Mouse (Mus musculus): ENCODE data around the gene Naaladl2.

Naaladl2 gene

DNA sequence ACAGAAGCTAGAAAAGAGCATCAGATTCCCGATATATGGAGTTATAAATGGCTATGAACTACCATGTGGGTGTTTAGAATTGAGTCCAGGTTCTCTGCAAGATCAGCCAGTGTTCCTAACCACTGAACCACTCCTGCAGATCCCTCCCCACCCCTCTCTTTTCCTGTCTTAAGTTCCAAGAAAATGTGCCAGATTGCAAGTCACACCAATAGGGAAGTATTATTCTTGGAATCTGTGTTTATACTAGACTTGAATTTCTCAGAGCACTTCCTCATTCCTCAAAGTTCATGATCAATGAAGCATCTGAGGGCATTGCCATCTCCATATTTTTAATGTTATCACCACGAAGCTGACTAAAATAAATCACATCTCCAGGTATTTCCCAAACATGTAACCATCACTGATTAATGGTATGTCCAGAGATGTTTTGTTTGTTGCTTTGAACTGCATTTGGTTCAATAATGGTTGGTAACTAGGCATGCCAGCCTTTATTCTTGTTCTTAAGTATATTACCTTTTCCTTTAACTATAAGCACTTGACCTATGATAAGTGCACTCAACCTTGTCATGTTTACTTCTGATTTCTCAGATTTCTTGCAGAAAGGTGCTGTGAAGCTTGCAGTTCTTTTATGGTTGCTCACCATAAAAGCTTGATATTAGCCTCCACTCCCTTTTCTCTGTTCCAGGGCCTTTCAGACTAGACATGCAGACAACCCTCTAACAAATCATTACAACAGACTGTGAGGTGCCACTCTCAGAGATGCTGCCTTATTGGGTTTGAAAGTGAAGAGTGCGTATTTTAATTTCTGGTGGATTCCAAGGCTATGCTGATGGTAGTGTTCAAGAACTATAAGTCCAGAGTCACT is 475.8 kb downstream of the Naaladl2 start:
- DNase-seq = no peak

- DNase-seq = no peak
Measured at GRCm38 (mm10) chr3:24665408-24665807, 478.7 kb downstream of the Naaladl2 start.

DNA sequence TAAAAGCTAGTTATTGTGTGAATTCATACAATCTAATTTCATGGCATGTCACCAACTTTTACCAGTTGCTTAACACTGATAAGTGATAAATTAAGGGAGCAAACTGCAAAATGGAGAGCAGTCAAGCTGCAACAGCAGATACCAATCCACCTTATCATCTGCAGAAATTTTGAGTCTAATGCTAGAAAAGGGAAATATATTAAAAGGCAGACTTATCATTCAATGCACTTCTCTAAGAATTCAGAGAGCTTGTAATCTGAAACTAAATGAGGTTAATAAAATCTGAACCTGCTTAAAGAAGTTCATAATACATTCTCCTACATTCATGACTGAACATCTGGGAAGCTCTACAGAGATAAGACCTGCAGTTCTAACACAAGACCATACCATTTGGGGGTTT is 480.3 kb downstream of the Naaladl2 start:
- no peak for DNase-seq

DNA sequence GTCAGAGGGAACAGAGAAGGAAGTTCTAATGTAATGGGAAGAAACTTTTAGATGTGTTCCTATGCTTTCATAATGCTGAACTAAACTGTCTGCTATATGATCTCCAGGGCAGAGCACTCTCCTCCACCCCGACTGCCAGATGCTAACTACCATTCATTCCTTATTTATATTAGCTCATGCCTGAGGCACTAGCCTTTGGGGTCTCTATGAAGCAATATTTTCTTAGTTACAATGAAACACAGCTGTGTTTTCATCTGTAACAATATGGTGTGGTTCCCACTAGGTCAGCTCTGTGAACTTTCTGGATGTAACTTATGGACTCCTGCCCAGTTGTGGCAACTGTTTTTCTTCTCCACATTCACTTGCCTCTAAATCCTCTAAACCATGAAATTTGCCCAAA is 514.0 kb downstream of the Naaladl2 start:
- DNase-seq = no peak

DNA sequence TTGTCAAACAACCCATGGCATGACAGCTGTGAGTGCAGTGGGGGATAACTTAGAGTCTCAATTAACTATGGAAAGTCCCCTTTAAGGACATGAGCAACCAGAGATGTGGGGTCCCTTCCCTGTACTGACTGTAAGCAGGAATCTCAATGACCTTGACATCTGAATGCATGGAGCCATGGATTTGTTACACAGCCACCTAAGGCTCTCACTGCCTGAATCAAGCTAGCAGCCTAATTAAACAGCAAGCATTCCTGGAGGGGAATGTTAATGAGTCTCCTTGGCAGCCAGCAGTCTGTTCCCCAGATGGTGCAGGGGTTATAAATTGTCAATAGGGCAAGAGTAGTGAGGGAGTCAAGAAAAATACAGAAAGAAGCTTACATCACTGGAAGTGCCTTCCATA is 538.6 kb downstream of the Naaladl2 start:
- DNase-seq = peak; percentile 40

DNA sequence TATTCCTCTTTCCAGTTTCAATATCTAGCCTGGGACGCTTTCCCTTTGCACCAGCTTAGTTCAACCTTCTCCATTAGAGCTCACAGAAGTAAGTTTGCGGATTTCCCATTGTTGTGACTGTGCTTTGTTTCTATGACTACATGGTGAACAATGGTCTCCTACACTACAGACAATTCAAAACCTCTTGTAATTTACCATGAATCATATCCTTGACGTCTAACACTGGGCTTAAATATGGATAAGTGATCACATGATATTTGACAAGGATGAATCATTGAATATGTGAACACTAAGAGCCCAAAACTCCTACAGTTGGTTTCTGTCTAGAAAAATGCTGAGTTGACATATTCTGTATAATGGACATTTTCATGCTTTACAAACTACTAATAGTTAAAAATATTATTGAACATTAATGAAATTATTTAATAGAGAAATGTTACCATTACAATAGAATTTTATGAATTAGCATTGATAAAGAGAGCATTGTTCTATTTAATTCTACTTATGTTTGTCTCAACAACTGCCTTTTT is 539.2 kb downstream of the Naaladl2 start:
- no peak for DNase-seq

- no peak for DNase-seq
Measured at GRCm38 (mm10) chr3:24595447-24595846, 548.6 kb downstream of the Naaladl2 start.

DNA sequence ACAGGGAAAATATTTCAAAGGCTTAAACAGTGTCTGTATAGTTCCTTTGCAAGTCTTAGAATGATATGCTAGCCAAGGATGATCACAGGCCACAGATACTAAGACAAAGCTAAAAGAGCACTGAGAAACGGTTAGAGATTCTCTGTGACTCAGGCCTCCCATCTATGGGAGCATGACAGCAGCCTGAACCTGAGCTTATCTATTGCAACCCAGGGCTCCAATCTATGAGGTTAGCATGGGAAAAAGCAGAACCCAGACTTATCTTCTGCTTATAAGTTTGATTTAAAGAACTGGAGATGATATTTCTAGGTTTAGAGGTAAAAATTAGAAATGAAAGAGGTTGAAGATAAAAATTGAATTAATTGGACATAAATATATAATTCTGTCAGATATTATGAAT is 587.4 kb downstream of the Naaladl2 start:
- DNase-seq = no peak

GRCm38 (mm10) chr3:24553701-24554100 is 590.4 kb downstream of the Naaladl2 start:
- DNase-seq = no peak

DNA sequence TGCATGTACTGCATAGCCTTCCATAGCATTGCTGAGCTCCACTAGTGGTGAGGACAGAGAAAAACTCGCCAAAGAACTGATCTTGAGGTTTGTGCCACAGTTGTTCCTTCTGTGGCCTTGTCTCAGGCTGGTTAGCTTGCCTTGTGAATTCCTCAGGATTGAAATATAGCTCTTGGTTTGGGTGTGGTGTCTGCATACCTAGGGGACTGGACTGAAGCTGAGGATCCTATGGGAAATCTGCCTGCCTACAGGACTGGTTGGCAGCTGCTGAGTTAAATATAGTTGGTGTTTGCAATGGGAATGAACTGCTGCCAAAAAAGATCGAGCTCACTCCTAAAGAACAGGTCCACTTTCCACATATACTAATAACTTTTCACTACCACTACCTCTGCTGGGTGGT is 591.4 kb downstream of the Naaladl2 start:
- no peak for DNase-seq

DNA sequence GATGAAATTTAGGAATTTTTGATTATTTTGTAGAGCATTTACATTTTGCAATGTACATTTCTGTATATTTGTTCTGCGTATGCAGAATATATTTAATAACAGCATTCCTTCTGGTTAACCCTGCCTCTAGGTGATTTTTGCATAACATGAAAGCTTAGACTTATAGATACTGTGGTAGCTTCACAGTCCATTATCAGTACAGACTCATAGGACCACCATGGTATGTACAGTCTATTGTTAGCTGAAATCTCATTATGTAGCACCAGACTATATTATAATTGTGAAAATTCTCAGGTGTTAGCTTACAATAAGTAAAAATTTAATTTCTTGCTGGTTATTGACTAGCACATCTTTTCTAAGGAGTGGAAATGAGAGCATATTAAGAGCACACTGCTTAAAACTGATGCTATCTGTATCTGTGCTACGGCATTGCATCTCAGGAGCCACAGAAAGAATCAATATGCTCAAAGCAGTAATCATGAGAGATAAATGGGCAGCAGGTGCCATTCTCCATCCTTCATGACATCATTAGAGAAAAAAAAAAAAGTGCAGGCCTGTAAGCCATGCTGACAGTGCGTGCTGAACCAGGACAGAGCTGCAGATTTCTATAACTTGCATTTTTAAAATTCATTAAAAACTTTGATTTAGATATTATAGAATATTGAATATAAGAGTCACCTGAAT is 610.1 kb downstream of the Naaladl2 start:
- no peak for DNase-seq

- DNase-seq = no peak
Measured at GRCm38 (mm10) chr3:24514918-24515317, 629.1 kb downstream of the Naaladl2 start.

- no peak for DNase-seq
Measured at GRCm38 (mm10) chr3:24486456-24487112, 657.5 kb downstream of the Naaladl2 start.

DNA sequence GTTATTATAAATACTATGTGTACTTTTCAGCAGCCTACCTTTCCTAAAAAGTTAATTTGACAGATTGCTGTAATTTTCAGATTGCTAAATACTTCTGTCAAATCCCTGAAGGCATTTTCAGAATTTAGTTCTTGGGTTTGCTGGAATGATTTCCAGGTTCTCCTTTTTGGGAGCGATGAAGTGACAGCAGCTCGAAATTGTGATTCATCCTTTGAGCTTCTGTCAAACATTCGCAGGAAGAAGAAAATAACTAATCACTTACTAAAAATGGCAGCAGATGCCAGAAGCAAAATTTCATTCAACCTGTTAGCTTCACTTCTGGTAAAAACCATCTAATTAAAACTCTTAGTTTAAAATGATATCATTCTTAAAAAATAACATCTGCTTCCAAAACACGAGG is 680.1 kb downstream of the Naaladl2 start:
- no peak for DNase-seq

DNA sequence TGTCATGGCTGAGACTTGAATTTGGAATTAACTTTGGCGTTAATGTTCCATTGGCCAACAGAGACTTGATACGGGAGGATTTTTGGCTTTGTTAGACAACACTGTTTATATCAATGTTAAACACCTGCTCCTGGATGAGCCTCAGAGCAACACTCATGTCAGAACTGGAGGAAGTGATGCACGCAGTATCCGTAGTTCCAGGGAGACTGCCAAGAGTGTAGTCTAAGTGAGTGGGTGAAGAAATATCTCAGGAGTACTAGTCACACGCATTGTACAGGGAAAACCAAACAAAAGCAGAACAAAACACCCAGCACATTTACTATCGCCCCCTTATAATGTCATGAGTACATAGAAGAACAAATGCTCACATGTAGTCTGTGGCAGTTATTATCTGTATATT is 703.4 kb downstream of the Naaladl2 start:
- no peak for DNase-seq

DNA sequence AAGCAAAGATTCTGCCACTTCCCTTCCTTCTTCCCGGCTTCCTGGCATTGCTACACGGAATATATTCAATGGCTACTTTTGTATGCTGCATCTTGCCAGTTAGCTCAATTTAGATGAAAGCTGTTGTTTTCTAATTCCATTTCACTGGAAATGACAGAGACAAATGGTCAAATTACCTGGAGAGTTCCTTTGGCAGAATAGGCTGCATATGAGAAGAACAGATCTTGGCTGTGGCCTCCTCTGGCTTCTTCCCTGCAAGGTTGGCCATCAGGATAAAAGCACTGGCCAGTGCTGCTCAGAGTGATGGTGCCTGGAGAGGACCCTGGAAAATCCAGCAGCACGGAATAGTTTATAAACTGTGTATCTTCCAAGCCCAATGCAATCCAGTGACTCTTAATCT is 711.3 kb downstream of the Naaladl2 start:
- no peak for DNase-seq

DNA sequence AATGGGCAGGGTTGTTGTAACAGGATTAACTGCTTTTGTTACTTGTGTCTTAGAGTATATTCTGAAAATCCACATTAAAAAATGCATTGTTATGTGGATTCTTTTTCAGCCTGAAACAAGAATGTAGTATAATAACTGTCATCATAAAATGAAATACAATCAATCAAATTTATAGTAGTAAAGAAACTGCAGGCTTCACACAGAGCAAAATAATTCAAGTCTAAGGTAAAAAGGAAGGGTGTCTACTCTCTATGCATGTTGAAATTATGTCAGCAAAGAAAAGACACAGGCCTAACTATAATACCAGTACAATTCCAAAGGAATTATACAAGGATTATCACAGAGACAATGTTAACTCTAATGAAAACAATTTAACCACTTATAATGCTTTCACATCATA is 752.3 kb downstream of the Naaladl2 start:
- DNase-seq = no peak

- DNase-seq = peak; percentile 0
Measured at GRCm38 (mm10) chr3:24391311-24391710, 752.8 kb downstream of the Naaladl2 start.

GRCm38 (mm10) chr3:24355010-24355409 is 789.1 kb downstream of the Naaladl2 start:
- peak; percentile 40 for DNase-seq

GRCm38 (mm10) chr3:24321489-24322405 is 822.3 kb downstream of the Naaladl2 start:
- DNase-seq = peak; percentile 6

- DNase-seq = no peak
Measured at GRCm38 (mm10) chr3:24314658-24315297, 829.3 kb downstream of the Naaladl2 start.

DNA sequence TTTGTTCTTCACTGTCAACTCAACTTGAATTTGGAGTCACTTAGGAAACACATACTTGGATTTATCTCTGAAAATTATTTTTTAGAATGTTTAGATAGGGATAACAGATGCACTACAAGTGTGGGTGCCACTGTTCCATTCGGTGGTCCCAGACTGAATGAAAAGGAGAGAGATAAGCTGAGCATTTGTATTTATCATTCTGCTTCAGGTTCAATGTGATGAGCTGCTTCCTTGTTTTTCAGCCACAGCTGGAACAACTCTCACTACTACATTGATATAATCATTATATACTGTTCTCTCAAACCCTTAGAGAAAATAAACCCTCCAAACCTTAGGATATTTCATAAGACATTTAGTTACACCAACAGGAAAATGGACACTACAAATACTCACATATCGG is 918.6 kb downstream of the Naaladl2 start:
- DNase-seq = no peak

All from retina, postnatal 1 day (tissue).